Mouse (Mus musculus) stomach, postnatal 0 days (tissue): ENCODE measurements around the gene Hexb. TPM values are rescaled to one million over a fixed set of nuclear protein-coding genes. Genes with fewer than 3 reads are reported as not detected.

Experiments
- ATAC-seq: fragments of 200-750 bp; cut with Nextera tagmentation; 2 replicates; pipeline ENCODE4 v1.8.0; 2017; ENCODE audit not compliant: low FRiP score, low TSS enrichment
- DNase-seq: peaks from one replicate; pipeline ENCODE4 v3.0.0-alpha.2; 2016; ENCODE audit warnings: low spot score
- H3K27ac ChIP-seq: fragments of 300-500 bp; sonication (generic); replicated peaks from 2 replicates; pipeline ENCODE4 v1.5.1; 2014; ENCODE audit warnings: mild to moderate bottlenecking, control low read depth
- H3K27me3 ChIP-seq: fragments of 300-500 bp; sonication (generic); 2 replicates; pipeline ENCODE4 v1.6.1; 2014; ENCODE audit warnings: low read length; ENCODE audit not compliant: control insufficient read depth, insufficient read depth
- H3K36me3 ChIP-seq: fragments of 300-500 bp; sonication (generic); 2 replicates; pipeline ENCODE4 v1.6.1; 2014; ENCODE audit warnings: low read length, mixed read lengths; ENCODE audit not compliant: control insufficient read depth, insufficient read depth
- H3K4me1 ChIP-seq: fragments of 300-500 bp; sonication (generic); replicated peaks from 2 replicates; pipeline ENCODE4 v1.6.1; 2014; ENCODE audit warnings: antibody characterized with exemption; ENCODE audit not compliant: control insufficient read depth, insufficient read depth
- H3K4me2 ChIP-seq: fragments of 300-500 bp; sonication (generic); replicated peaks from 2 replicates; pipeline ENCODE4 v1.6.1; 2014; ENCODE audit warnings: low read depth, mild to moderate bottlenecking, control low read depth, moderate library complexity
- H3K4me3 ChIP-seq: fragments of 300-500 bp; sonication (generic); 2 replicates; pipeline ENCODE4 v1.5.1; 2014; ENCODE audit warnings: low read depth, low read length, control low read depth
- H3K9ac ChIP-seq: fragments of 300-500 bp; sonication (generic); 2 replicates; pipeline ENCODE4 v1.6.1; 2014; ENCODE audit warnings: mild to moderate bottlenecking, low read length, control low read depth, mixed read lengths
- H3K9me3 ChIP-seq: fragments of 300-500 bp; sonication (generic); 2 replicates; pipeline ENCODE4 v1.6.1; 2016; ENCODE audit warnings: low read length; ENCODE audit not compliant: control insufficient read depth
- CTCF ChIP-seq: IDR thresholded peaks from 2 replicates; pipeline ENCODE4 v1.5.1; 2016; ENCODE audit warnings: antibody characterized with exemption, low read depth, mild to moderate bottlenecking, moderate library complexity
- EP300 ChIP-seq: optimal IDR thresholded peaks from 2 replicates; pipeline ENCODE3; 2016; ENCODE audit warnings: antibody characterized with exemption
- WGBS: fragments of 180-500 bp; shearing (Covaris S2); extraction: QIAGEN DNeasy Blood & Tissue Kit; methylation state at CpG from one replicate; pipeline ENCODE4 v1.1.7; 2014; 5-methylcytosine and 5-hydroxymethylcytosine counted together
- polyA plus RNA-seq: library from polyadenylated mRNA; unstranded; fragments of >200 nt; fragmentation: Nextera tagmentation; extraction: Ambion mirVana; gene quantifications from 2 replicates; pipeline ENCODE4 v1.2.1, GENCODE M21; 2015

Hexb gene
- polyA plus RNA-seq, 1 experiment from 2014 or later, result 27.0 TPM

GRCm38 (mm10) chr13:97196925-97197218 lies 1.3 kb downstream of the Hexb start:
- H3K4me3 ChIP-seq, result no peak overlapping the region

GRCm38 (mm10) chr13:97196186-97196924 lies 1.8 kb downstream of the Hexb start:
- H3K9ac ChIP-seq, result no peak overlapping the region
- no peak overlapping the region for H3K27ac ChIP-seq
- H3K4me1 ChIP-seq, result no peaks in the 10 kb centered on the region
- no peak overlapping the region for H3K4me3 ChIP-seq
- 78% methylated on average over 12 of the region's 12 CpGs for WGBS
- H3K36me3 ChIP-seq, result no peaks in the 10 kb centered on the region
- no peak for ATAC-seq
- no peak for TF ChIP-seq CTCF
- TF ChIP-seq EP300, result no peak
- no peaks in the 10 kb centered on the region for H3K9me3 ChIP-seq
- H3K27me3 ChIP-seq, result no peaks in the 10 kb centered on the region
- no peak for DNase-seq
- no peak overlapping the region for H3K4me2 ChIP-seq

More at GRCm38 (mm10) chr13:97196925-97197218, 1.3 kb downstream of the Hexb start:
- TF ChIP-seq EP300, result no peak
- no peak for TF ChIP-seq CTCF
- H3K36me3 ChIP-seq, result no peaks in the 10 kb centered on the region
- H3K4me1 ChIP-seq, result no peaks in the 10 kb centered on the region
- no peak overlapping the region for H3K9ac ChIP-seq
- 77% methylated on average over 2 of the region's 2 CpGs for WGBS
- ATAC-seq, result no peak
- no peak for DNase-seq
- H3K4me2 ChIP-seq, result no peak overlapping the region
- H3K27me3 ChIP-seq, result no peaks in the 10 kb centered on the region
- no peaks in the 10 kb centered on the region for H3K9me3 ChIP-seq
- no peak overlapping the region for H3K27ac ChIP-seq

GRCm38 (mm10) chr13:97193420-97193819 lies 4.7 kb downstream of the Hexb start:
- 42% methylated on average over 7 of the region's 7 CpGs for WGBS
- no peaks in the 10 kb centered on the region for H3K9me3 ChIP-seq
- peak; percentile 42 for DNase-seq
- TF ChIP-seq CTCF, result no peak
- TF ChIP-seq EP300, result no peak
- H3K36me3 ChIP-seq, result no peaks in the 10 kb centered on the region
- no peak overlapping the region for H3K4me2 ChIP-seq
- ATAC-seq, result no peak
- H3K27me3 ChIP-seq, result no peaks in the 10 kb centered on the region
- H3K4me1 ChIP-seq, result no peaks in the 10 kb centered on the region
- no peak overlapping the region for H3K9ac ChIP-seq
- no peak overlapping the region for H3K27ac ChIP-seq
- no peak overlapping the region for H3K4me3 ChIP-seq

- no peaks in the 10 kb centered on the region for H3K9me3 ChIP-seq
- H3K27me3 ChIP-seq, result no peaks in the 10 kb centered on the region
- H3K9ac ChIP-seq, result no peak overlapping the region
- no peaks in the 10 kb centered on the region for H3K36me3 ChIP-seq
- DNase-seq (no peak), ATAC-seq (no peak)
- WGBS, result 89% methylated on average over 11 of the region's 11 CpGs
- no peak overlapping the region for H3K4me3 ChIP-seq
- H3K4me2 ChIP-seq, result no peak overlapping the region
- H3K4me1 ChIP-seq, result no peaks in the 10 kb centered on the region
- TF ChIP-seq EP300 (no peak), CTCF (no peak)
- H3K27ac ChIP-seq, result no peak overlapping the region
Measured at GRCm38 (mm10) chr13:97192649-97193048, 5.5 kb downstream of the Hexb start.

GRCm38 (mm10) chr13:97187693-97188092 lies 10.5 kb downstream of the Hexb start:
- TF ChIP-seq EP300 (no peak), CTCF (no peak)
- Histone ChIP-seq H3K9ac (no peak overlapping the region), H3K27me3 (no peaks in the 10 kb centered on the region), H3K4me3 (no peak overlapping the region), H3K27ac (no peak overlapping the region), H3K9me3 (no peaks in the 10 kb centered on the region), H3K4me1 (no peaks in the 10 kb centered on the region), H3K4me2 (no peak overlapping the region), H3K36me3 (no peaks in the 10 kb centered on the region)
- DNase-seq, result no peak
- 81% methylated on average over 5 of the region's 5 CpGs for WGBS
- no peak for ATAC-seq

GRCm38 (mm10) chr13:97186346-97186745 lies 11.8 kb downstream of the Hexb start:
- DNase-seq (no peak), ATAC-seq (no peak)
- 82% methylated on average over 4 of the region's 4 CpGs for WGBS
- no peaks in the 10 kb centered on the region for H3K27me3 ChIP-seq
- H3K9me3 ChIP-seq, result no peaks in the 10 kb centered on the region
- no peak overlapping the region for H3K9ac ChIP-seq
- no peak overlapping the region for H3K27ac ChIP-seq
- no peaks in the 10 kb centered on the region for H3K4me1 ChIP-seq
- H3K4me2 ChIP-seq, result no peak overlapping the region
- H3K4me3 ChIP-seq, result no peak overlapping the region
- H3K36me3 ChIP-seq, result no peaks in the 10 kb centered on the region; the same call in 1 of the 2 replicates
- TF ChIP-seq EP300 (no peak), CTCF (no peak)
